Mouse (Mus musculus): ENCODE measurements around the gene Fgfr2.

Fgfr2 gene

DNA sequence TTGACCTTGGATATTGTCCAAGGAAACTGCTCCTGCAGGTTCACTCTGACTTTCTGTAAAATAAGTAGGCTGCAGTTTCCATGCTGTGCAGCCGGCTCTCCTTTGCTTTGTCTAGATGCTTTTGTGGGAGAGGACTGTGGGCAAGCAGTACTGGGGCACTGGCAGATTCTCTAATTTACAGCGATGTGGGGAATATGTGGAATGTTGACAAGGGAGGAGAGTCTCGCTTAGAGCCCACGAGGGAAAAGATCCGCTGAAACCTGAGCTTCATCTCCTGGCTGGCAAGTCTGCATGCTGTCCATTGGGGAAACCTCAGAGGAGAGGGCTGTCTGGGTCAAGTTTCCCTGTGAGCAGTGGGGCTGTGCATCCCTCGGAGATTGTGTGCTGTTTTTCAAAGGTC, 2485.3 kb downstream of the Fgfr2 start:
- no peak for TF ChIP-seq GATA4 (IDR thresholded peaks at IDR 0.05; ENCODE audit: insufficient replicate concordance, low read length)

DNA sequence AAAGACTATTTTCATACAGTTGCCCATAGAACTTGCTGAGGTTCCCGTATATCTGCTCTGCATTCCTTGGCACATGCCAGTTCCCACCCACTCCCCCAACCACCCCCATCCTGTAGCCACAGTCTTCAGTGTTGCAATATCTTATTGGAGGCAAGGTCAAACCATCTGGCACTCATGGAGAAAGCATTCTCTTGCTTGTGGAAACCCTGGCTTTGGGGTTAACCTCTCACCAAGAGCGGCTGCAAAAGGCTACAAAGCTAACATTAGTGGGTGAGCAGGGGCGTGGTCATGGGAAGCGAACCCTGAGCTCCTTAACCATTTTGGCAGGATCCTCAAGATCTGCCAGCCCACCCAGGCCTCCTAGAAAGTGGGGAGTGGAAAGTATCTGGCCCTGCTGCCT, 2486.2 kb downstream of the Fgfr2 start:
- TF ChIP-seq GATA4 (IDR thresholded peaks at IDR 0.05; ENCODE audit: insufficient replicate concordance, low read length): no peak

GRCm38 (mm10) chr7:130636274-130636673, 2486.9 kb downstream of the Fgfr2 start:
- no peak for TF ChIP-seq GATA4 (IDR thresholded peaks at IDR 0.05; ENCODE audit: insufficient replicate concordance, low read length)

DNA sequence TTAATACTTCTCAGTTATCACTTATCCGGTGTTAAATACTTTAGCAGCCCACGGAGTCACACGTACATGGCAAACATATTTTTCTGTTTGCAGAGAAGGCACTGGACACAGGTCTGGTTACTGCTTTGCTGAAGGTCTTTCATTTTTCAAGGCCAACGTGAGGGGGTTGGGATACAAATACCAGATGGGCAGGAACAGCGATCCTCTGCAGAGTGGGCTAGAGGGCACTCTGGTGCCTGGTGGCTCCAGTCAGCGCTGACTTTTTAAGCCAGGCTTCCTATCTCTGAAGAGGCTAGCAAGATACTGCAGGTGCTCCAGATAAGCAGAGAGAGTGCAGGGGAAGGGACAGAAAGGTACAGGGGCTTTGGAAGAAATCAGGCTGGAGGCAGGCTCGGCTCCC, 2487.9 kb downstream of the Fgfr2 start:
- no peak for TF ChIP-seq GATA4 (IDR thresholded peaks at IDR 0.05; ENCODE audit: insufficient replicate concordance, low read length)

- no peak for TF ChIP-seq GATA4 (IDR thresholded peaks at IDR 0.05; ENCODE audit: insufficient replicate concordance, low read length)
Measured at GRCm38 (mm10) chr7:130634259-130634871, 2488.8 kb downstream of the Fgfr2 start.

DNA sequence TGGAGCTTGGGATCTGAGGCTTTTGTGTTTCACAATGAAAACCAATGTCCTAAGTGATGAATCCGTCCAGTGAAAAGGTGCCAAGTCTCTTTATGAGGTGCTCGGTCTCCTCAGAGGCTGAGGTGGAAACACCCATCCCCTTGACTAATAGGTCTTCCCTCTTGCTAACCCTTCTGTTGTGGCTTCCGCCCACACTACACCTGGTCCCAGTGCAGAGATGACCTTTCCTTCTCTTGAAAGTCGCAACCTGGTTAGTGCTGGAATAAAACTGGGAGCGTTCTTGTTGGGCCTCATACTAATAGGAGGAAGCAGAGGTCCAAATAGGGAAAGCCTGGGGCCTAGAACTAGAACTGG, 2490.8 kb downstream of the Fgfr2 start:
- TF ChIP-seq GATA4 (IDR thresholded peaks at IDR 0.05; ENCODE audit: insufficient replicate concordance, low read length): no peak

DNA sequence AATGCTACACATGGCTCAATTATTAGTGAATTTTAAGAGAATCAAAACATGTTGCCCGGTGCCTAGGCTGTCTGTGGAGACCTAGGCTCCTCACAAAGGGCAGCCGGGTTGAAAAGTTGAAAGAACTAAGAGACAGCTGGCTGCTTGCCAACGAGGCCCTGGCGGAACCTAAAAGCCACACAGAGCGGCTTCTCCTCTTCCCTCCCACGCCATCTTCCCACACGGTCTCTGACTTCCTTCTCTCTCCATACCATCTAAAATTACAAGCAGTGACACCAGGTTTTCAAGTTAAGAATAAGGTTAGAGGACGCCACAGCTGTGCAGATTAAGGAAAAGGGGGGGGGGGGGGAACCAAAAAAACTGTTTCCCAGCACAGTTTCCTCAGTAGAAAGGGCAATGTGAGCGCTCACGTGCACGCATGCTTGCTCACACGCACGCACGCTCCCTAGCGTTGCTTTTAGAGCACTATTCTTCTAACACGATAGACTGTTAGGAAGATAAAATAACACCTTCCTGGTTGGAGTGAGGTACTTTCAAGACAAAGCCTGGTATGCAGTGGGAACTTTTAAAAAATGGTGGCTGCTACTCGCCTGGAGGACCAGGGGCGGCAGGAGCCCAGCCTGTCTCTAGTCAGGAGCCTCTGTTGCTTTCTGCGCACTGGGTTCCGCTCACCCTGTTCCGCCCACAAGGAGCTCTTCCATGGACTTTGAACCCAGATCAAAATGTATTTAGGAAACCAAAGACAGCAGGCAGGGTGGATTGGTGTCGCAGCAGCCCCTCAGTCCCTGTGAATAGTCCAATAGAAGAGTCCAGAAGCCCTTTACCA, 2491.4 kb downstream of the Fgfr2 start:
- TF ChIP-seq GATA4 (IDR thresholded peaks at IDR 0.05; ENCODE audit: insufficient replicate concordance, low read length): no peak

- no peak for TF ChIP-seq GATA4 (IDR thresholded peaks at IDR 0.05; ENCODE audit: insufficient replicate concordance, low read length)
Measured at GRCm38 (mm10) chr7:130630956-130631355, 2492.2 kb downstream of the Fgfr2 start.

GRCm38 (mm10) chr7:130629999-130630398, 2493.2 kb downstream of the Fgfr2 start:
- no peak for TF ChIP-seq GATA4 (IDR thresholded peaks at IDR 0.05; ENCODE audit: insufficient replicate concordance, low read length)

DNA sequence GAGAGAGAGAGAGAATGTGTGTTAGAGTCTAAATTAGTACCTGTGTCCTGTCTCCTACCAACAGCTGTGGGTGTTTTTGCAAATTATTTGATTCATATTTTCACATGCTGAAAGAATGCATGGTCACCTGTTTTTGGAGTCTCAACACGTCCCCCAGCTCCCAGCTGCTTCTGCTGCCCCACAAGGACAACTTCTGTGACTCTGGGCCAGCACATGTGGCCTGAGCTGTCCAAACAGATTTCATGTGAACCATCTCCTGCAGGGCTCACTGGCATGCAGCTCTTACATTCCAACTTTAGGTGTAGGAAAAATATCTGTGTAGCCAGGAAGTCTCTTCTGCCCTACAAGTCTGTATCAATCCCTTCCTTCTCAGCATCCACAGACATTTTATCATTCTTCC, 2494.5 kb downstream of the Fgfr2 start:
- TF ChIP-seq GATA4 (IDR thresholded peaks at IDR 0.05; ENCODE audit: insufficient replicate concordance, low read length): no peak

DNA sequence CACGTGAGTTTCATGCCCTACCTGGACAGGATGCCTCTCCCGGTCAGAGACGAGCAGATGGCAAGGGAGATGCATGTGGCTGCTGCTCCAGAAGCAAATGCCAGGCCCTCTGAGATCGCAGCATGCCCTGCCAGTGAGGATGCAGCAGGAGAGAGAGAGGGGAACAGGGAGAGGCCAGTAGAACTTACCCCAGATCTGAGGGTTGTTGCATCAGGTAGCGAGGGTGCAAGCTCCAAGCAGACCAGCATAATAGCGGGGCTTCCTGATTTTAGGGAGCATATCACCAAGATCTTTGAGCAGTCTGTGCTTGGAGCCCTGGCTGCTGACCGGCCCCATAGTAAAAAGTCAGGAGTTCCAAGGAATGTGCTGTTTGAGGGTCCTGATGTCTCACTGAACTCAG, 2497.8 kb downstream of the Fgfr2 start:
- TF ChIP-seq GATA4 (IDR thresholded peaks at IDR 0.05; ENCODE audit: insufficient replicate concordance, low read length): no peak

DNA sequence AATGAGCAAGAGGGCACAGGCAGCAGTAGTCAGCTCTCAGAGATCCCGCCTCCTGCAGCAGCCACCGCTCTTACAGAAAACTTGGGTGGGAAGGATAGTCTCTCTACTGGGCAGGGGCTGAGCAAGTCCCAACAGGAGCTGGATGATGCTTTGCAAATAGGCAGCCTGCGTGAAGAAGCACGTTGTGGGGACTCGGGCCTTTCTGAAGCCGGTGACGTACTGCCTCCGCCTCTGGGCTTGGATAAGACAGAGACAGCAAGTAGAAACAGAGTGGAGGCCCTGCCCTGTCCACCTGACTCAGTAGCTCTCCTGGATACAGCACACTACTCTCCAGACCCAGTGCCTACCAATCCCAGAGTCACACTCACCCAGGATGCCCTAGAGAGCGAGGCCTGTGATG, 2498.9 kb downstream of the Fgfr2 start:
- no peak for TF ChIP-seq GATA4 (IDR thresholded peaks at IDR 0.05; ENCODE audit: insufficient replicate concordance, low read length)

DNA sequence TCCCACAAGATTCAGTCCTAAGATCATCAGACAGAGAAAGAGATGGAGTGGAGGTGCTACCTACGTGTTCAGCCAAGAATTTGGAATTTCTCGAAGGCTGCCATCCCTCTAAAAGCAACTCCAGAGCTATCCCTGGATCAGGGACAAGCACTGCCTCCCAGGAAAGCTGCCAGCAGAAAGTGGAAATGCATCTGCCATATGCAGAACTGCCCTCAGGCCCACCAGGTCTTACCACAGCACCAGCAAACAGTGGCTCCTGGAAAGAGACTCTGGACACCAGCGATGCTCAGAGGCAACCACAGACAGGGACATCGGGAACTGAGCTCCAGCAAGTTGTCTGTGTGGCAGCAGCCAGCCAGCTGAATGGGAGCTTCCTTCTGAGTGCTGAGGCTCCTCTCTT, 2500.8 kb downstream of the Fgfr2 start:
- no peak for TF ChIP-seq GATA4 (IDR thresholded peaks at IDR 0.05; ENCODE audit: insufficient replicate concordance, low read length)

- TF ChIP-seq GATA4 (IDR thresholded peaks at IDR 0.05; ENCODE audit: insufficient replicate concordance, low read length): no peak
Measured at GRCm38 (mm10) chr7:130621953-130622352, 2501.2 kb downstream of the Fgfr2 start.

GRCm38 (mm10) chr7:130621068-130621467, 2502.1 kb downstream of the Fgfr2 start:
- TF ChIP-seq GATA4 (IDR thresholded peaks at IDR 0.05; ENCODE audit: insufficient replicate concordance, low read length): no peak

DNA sequence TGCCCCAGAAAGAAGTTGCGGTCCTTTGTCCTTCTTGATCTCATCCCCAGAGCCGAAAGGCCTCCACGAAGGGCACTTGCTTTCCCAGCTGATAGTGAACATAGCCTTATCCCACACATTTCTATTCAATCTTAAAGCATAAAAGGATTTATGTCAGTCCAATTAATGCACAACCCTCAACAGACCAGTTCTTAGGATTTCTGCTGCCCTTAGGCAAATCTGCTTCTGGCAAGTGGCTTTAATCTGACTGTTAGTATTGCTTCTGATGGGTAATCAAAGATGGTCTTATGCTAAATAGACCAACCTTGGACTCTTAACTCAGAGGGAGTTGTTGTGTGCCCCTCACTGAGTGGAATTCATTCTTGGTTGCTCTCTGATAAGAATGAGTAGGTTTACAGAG, 2505.6 kb downstream of the Fgfr2 start:
- TF ChIP-seq GATA4 (IDR thresholded peaks at IDR 0.05; ENCODE audit: insufficient replicate concordance, low read length): no peak

GRCm38 (mm10) chr7:130613973-130614372, 2509.2 kb downstream of the Fgfr2 start:
- TF ChIP-seq GATA4 (IDR thresholded peaks at IDR 0.05; ENCODE audit: insufficient replicate concordance, low read length): no peak
